Mouse (Mus musculus): ENCODE data around the gene Apoc2.

GRCm38 (mm10) chr7:19716055-19716682 is 38.4 kb upstream of the Apoc2 start:
- TF ChIP-seq CTCF (IDR thresholded peaks at IDR 0.05; ENCODE audit: control insufficient read depth, insufficient read depth, insufficient replicate concordance, low read depth, low read length) (no peak), POLR2A (IDR thresholded peaks at IDR 0.05; ENCODE audit: control insufficient read depth, low read depth, low read length) (no peak)

Data from testis, adult 2 months (tissue).